Mouse (Mus musculus) embryonic facial prominence, embryonic 12.5 days (tissue): Measurements from ENCODE around the gene Fam160b1. TPM values are rescaled to one million over a fixed set of nuclear protein-coding genes. Genes with fewer than 3 reads are reported as not detected.

Source experiments
- ATAC-seq: fragments of 200-750 bp; cut with Nextera tagmentation; 2 replicates; pipeline ENCODE4 v1.8.0; 2017; ENCODE audit not compliant: insufficient number of reproducible peaks, insufficient read depth, low FRiP score, low TSS enrichment
- H3K27ac ChIP-seq: fragments of 300-500 bp; sonication (generic); 2 replicates; pipeline ENCODE4 v1.5.1; 2016; ENCODE audit warnings: mild to moderate bottlenecking
- H3K27me3 ChIP-seq: fragments of 300-500 bp; sonication (generic); 2 replicates; pipeline ENCODE4 v1.6.1; 2016; ENCODE audit warnings: mild to moderate bottlenecking, moderate library complexity
- H3K36me3 ChIP-seq: fragments of 300-500 bp; sonication (generic); 2 replicates; pipeline ENCODE4 v1.6.1; 2016; ENCODE audit warnings: mild to moderate bottlenecking
- H3K4me1 ChIP-seq: fragments of 300-500 bp; sonication (generic); 2 replicates; pipeline ENCODE4 v1.6.1; 2016
- H3K4me2 ChIP-seq: fragments of 300-500 bp; sonication (generic); replicated peaks from 2 replicates; pipeline ENCODE4 v1.6.1; 2016; ENCODE audit warnings: mild to moderate bottlenecking, moderate library complexity
- H3K4me3 ChIP-seq: fragments of 300-500 bp; sonication (generic); 2 replicates; pipeline ENCODE4 v1.5.1; 2016; ENCODE audit warnings: mild to moderate bottlenecking
- H3K9ac ChIP-seq: fragments of 300-500 bp; sonication (generic); 2 replicates; pipeline ENCODE4 v1.6.1; 2016; ENCODE audit warnings: mild to moderate bottlenecking, moderate library complexity
- H3K9me3 ChIP-seq: fragments of 300-500 bp; sonication (generic); 2 replicates; pipeline ENCODE4 v1.6.1; 2016; ENCODE audit warnings: mild to moderate bottlenecking, moderate library complexity
- WGBS: fragments of 180-500 bp; shearing (Covaris S2); methylation state at CpG from one replicate; pipeline ENCODE4 v1.1.7; 2016; 5-methylcytosine and 5-hydroxymethylcytosine counted together
- polyA plus RNA-seq: library from polyadenylated mRNA; unstranded; fragments of >200 nt; fragmentation: Nextera tagmentation; extraction: Ambion mirVana; gene quantifications from 2 replicates; pipeline ENCODE4 v1.2.1, GENCODE M21; 2016

The Fam160b1 gene
- 18.3 and 18.4 TPM in 2 replicates for polyA plus RNA-seq

GRCm38 (mm10) chr19:57360341-57361130 is at the start of gene Fam160b1:
Gene Fam160b1 (plus strand): TSS chr19:57360680.
- Histone ChIP-seq H3K27ac (peak within 1 kb of the TSS; percentile 97), H3K4me2 (peak within 1 kb of the TSS; percentile 62), H3K27me3 (no peaks in the 10 kb centered on the region), H3K4me3 (peak within 1 kb of the TSS; percentile 98), H3K9me3 (no peaks in the 10 kb centered on the region), H3K36me3 (no peaks in the 10 kb centered on the region), H3K4me1 (peaks cover 49% of the 10 kb centered on the region), H3K9ac (peak within 1 kb of the TSS; percentile 97)
- ATAC-seq, result peak; percentile 85
- 1% methylated on average over 49 of the region's 70 CpGs for WGBS

- 62% methylated on average over 10 of the region's 10 CpGs for WGBS
- H3K4me1 ChIP-seq, result peaks cover 13% of the 10 kb centered on the region
- H3K9ac ChIP-seq, result no peak overlapping the region
- no peak overlapping the region for H3K4me3 ChIP-seq
- no peaks in the 10 kb centered on the region for H3K36me3 ChIP-seq
- H3K4me2 ChIP-seq, result no peak overlapping the region
- no peak overlapping the region for H3K27ac ChIP-seq
- no peaks in the 10 kb centered on the region for H3K9me3 ChIP-seq
- peaks cover 31% of the 10 kb centered on the region for H3K27me3 ChIP-seq
- ATAC-seq, result no peak
These were observed 47.3 kb upstream of the Fam160b1 start for GRCm38 (mm10) chr19:57313226-57313625.

GRCm38 (mm10) chr19:57313891-57314345 is 46.6 kb upstream of the Fam160b1 start:
- Histone ChIP-seq H3K4me3 (peak overlapping the region; percentile 52), H3K4me1 (peaks cover 13% of the 10 kb centered on the region), H3K4me2 (peak overlapping the region; percentile 97), H3K36me3 (no peaks in the 10 kb centered on the region), H3K9me3 (no peaks in the 10 kb centered on the region), H3K9ac (no peak overlapping the region), H3K27me3 (peaks cover 31% of the 10 kb centered on the region), H3K27ac (no peak overlapping the region)
- WGBS, result 76% methylated on average over 3 of the region's 3 CpGs
- no peak for ATAC-seq

- H3K9me3 ChIP-seq, result no peaks in the 10 kb centered on the region
- 3% methylated on average over 52 of the region's 52 CpGs for WGBS
- peak within 1 kb of the TSS; percentile 97 for H3K4me2 ChIP-seq
- 0 out of 2 replicates have a peak within 1 kb of the TSS, but pooled peaks have one; percentile 46 for H3K27ac ChIP-seq
- H3K9ac ChIP-seq, result peak within 1 kb of the TSS; percentile 61
- no peaks in the 10 kb centered on the region for H3K36me3 ChIP-seq
- H3K4me1 ChIP-seq, result peaks cover 13% of the 10 kb centered on the region
- H3K27me3 ChIP-seq, result peaks cover 31% of the 10 kb centered on the region
- ATAC-seq, result peak; percentile 41; the same call in 1 of the 2 replicates
- H3K4me3 ChIP-seq, result peak within 1 kb of the TSS; percentile 52
These were observed 46.0 kb upstream of the Fam160b1 start, which contains the start of gene Ablim1 for GRCm38 (mm10) chr19:57314346-57315012. Gene Ablim1 (minus strand): TSS chr19:57314919.

- peaks cover 13% of the 10 kb centered on the region for H3K4me1 ChIP-seq
- peaks cover 31% of the 10 kb centered on the region for H3K27me3 ChIP-seq
- no peaks in the 10 kb centered on the region for H3K9me3 ChIP-seq
- peak overlapping the region; percentile 61 for H3K9ac ChIP-seq
- no peak for ATAC-seq
- H3K36me3 ChIP-seq, result no peaks in the 10 kb centered on the region
- no peak overlapping the region for H3K27ac ChIP-seq
- H3K4me3 ChIP-seq, result peak overlapping the region; percentile 52
- 44% methylated on average over 11 of the region's 11 CpGs for WGBS
- H3K4me2 ChIP-seq, result peak overlapping the region; percentile 97
These were observed 45.4 kb upstream of the Fam160b1 start for GRCm38 (mm10) chr19:57315013-57315565.

- WGBS, result 88% methylated on average over 3 of the region's 3 CpGs
- no peaks in the 10 kb centered on the region for H3K36me3 ChIP-seq
- ATAC-seq, result no peak
- no peaks in the 10 kb centered on the region for H3K9me3 ChIP-seq
- H3K27ac ChIP-seq, result no peak overlapping the region
- H3K4me1 ChIP-seq, result peaks cover 13% of the 10 kb centered on the region
- no peak overlapping the region for H3K4me3 ChIP-seq
- H3K4me2 ChIP-seq, result no peak overlapping the region
- H3K27me3 ChIP-seq, result peaks cover 31% of the 10 kb centered on the region
- no peak overlapping the region for H3K9ac ChIP-seq
These were observed 43.9 kb upstream of the Fam160b1 start for GRCm38 (mm10) chr19:57316597-57316996.

GRCm38 (mm10) chr19:57320656-57321382 is 39.7 kb upstream of the Fam160b1 start:
- Histone ChIP-seq H3K9ac (no peak overlapping the region), H3K9me3 (no peaks in the 10 kb centered on the region), H3K4me3 (no peak overlapping the region), H3K36me3 (no peaks in the 10 kb centered on the region), H3K4me1 (no peaks in the 10 kb centered on the region), H3K4me2 (no peak overlapping the region), H3K27me3 (peaks cover 3% of the 10 kb centered on the region; the same call in 1 of the 2 replicates), H3K27ac (no peak overlapping the region)
- 72% methylated on average over 9 of the region's 9 CpGs for WGBS
- no peak for ATAC-seq

- WGBS, result 93% methylated on average over 3 of the region's 3 CpGs
- H3K4me3 ChIP-seq, result no peak overlapping the region
- ATAC-seq, result no peak
- no peak overlapping the region for H3K4me2 ChIP-seq
- no peak overlapping the region for H3K9ac ChIP-seq
- H3K4me1 ChIP-seq, result no peaks in the 10 kb centered on the region
- no peaks in the 10 kb centered on the region for H3K27me3 ChIP-seq
- no peaks in the 10 kb centered on the region for H3K9me3 ChIP-seq
- no peak overlapping the region for H3K27ac ChIP-seq
- no peaks in the 10 kb centered on the region for H3K36me3 ChIP-seq
These were observed 38.6 kb upstream of the Fam160b1 start for GRCm38 (mm10) chr19:57321839-57322238.

GRCm38 (mm10) chr19:57322491-57322890 is 38.0 kb upstream of the Fam160b1 start:
- Histone ChIP-seq H3K4me2 (no peak overlapping the region), H3K4me1 (no peaks in the 10 kb centered on the region), H3K27ac (no peak overlapping the region), H3K4me3 (no peak overlapping the region), H3K36me3 (no peaks in the 10 kb centered on the region), H3K9me3 (no peaks in the 10 kb centered on the region), H3K9ac (no peak overlapping the region), H3K27me3 (no peaks in the 10 kb centered on the region)
- WGBS, result 80% methylated on average over 4 of the region's 4 CpGs
- no peak for ATAC-seq

GRCm38 (mm10) chr19:57323087-57323486 is 37.4 kb upstream of the Fam160b1 start:
- Histone ChIP-seq H3K27me3 (no peaks in the 10 kb centered on the region), H3K9ac (no peak overlapping the region), H3K36me3 (no peaks in the 10 kb centered on the region), H3K4me1 (no peaks in the 10 kb centered on the region), H3K4me3 (no peak overlapping the region), H3K9me3 (no peaks in the 10 kb centered on the region), H3K4me2 (no peak overlapping the region), H3K27ac (no peak overlapping the region)
- ATAC-seq, result no peak
- WGBS, result 79% methylated on average over 8 of the region's 8 CpGs

- no peaks in the 10 kb centered on the region for H3K4me1 ChIP-seq
- H3K27me3 ChIP-seq, result no peaks in the 10 kb centered on the region
- no peak overlapping the region for H3K4me3 ChIP-seq
- no peak for ATAC-seq
- WGBS, result 32% methylated on average over 7 of the region's 7 CpGs
- H3K9ac ChIP-seq, result no peak overlapping the region
- no peaks in the 10 kb centered on the region for H3K36me3 ChIP-seq
- no peak overlapping the region for H3K27ac ChIP-seq
- H3K4me2 ChIP-seq, result no peak overlapping the region
- H3K9me3 ChIP-seq, result no peaks in the 10 kb centered on the region
These were observed 34.7 kb upstream of the Fam160b1 start for GRCm38 (mm10) chr19:57325748-57326300.
